Mouse (Mus musculus): ENCODE measurements around the gene Mrps26.
A peak's percentile ranks its signal among the peaks of the same experiment; 100 is the strongest.
"Not testable (repeated sequence)": the region's sequence is repeated elsewhere in the genome, so short reads cannot be mapped to it uniquely, and the experiment has no call there.

Mrps26 gene

DNA sequence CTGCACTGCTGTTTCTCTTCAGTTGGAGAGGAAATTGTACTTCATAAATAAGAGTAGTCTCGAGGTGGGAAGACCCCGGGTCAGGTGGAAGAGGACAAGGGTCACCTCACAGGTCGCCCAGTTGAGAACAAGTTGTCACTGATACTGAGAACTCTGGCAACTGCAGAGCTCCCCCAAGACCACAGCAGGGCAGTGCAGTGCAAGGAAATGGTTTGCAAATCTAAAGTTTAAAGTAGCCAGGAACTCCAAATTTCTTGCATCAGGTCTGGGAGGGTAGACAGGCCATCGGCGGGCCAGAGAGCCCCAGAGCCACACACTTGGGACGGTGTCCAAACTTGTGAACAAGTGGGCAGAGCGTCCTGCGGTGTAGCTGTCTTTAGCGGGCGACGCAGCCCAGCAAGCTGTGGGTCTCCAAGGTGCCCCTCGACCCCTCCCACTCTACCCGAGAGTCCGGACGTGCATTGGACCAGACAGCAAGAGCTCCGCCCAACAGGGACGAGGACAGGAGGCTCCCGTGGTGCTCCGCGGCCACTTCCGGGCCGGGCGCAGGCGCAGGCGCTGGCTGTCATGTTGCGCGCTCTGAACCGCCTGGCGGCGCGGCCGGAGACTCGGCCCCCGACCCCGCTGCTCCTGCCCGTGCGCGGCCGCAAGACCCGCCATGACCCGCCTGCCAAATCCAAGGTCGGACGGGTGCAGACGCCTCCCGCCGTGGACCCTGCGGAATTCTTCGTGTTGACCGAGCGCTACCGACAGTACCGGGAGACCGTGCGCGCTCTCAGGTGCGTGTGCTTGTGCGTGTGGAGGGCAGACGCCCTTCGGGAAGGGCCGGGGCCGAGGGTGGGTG lies at the start of gene Mrps26:
Gene Mrps26, plus strand, starts transcription at position 531 of the 844 bp plus-strand sequence.
- DNase-seq = peak; percentile 95 to 97

DNA sequence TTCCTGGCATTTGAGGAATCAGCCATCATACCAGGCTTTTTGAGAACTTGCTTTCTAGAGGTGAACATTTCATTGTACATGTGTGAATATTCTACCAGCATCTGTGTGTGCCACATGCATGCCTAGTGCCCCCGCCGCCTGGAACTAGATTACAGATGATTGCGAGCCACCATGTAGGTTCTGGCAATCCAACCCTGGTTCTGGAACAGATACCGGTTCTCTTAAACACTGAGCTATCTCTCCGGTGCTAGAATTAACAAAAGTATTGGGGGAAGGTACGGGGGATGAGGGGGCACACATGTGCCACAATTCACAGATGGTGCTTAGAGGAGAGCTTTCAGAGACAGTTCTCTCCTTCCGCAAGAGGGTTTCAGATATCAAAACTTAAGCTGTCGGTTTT lies 49.6 kb upstream of the Mrps26 start:
- no peak for DNase-seq

DNA sequence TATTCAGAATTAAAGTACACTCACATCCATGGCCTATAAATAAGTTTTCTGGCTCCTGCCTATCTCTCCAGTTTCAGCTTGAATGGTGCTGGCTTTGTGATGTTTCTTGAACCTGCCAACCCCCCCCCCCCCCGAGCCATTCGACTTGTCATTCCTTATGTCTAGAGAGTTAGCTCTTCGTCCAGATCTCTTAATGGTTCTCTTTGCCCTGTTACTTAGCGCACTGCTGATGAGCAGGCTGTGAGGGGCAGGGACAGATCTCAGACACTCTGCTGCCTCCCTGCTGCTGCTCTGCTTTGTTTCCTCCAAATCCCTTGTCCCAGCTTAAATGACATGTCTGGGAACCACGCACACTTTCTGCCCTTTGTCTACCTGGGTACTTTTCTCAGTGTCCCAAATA lies 47.8 kb upstream of the Mrps26 start:
- DNase-seq = no peak

DNA sequence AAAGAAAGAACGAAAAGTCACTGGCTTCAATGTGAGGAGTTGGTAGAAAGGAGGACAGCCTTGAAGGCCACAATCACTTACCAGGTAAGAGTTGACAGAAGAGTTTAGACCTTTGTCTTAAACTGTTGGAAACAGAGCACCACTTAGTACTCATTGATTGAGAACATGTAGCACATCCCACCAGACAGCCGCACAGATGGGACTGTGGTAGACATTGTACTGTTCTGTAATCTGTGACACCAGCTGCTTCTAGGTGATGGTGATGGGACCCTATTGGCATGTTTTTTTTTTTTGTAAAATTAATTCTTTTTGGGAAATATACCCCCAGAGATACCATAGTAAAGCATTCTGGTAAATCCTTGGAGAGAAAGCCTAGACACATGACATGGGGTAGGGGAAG lies 41.6 kb upstream of the Mrps26 start:
- DNase-seq = no peak

DNA sequence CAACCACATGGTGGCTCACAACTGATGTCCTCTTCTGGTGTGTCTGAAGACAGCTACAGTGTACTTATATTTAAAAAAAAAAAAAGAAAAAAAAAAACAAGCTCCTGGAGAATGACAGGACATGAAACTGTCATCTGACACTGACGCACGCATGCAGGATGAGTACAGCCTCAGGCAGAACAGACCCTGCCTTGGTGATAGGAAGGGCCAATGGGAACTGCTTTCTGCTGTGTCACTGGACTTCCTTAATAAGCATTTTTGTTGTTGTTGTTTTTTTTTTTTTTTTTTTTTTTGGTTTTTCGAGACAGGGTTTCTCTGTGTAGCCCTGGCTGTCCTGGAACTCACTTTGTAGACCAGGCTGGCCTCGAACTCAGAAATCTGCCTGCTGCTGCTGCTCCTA lies 38.1 kb upstream of the Mrps26 start:
- not testable (repeated sequence) for DNase-seq

DNA sequence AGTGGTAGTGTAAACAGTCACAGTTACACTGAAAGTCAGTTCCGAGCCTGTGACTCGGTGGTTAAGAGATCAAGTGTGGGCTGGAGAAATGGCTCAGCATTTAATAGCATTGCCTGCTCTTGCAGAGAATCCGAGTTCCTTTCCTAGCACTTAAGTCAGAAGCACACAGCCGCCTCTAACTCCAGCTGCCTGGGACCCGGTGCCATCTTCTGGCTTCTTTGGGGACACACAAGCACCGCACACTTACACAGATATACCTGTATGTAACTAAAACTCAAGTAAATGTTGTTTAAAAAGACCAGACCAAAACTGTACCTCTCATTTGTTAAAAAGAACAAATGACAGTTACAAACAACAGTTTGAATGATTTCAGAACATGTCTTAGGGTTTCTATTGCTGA lies 35.1 kb upstream of the Mrps26 start:
- DNase-seq = no peak

DNA sequence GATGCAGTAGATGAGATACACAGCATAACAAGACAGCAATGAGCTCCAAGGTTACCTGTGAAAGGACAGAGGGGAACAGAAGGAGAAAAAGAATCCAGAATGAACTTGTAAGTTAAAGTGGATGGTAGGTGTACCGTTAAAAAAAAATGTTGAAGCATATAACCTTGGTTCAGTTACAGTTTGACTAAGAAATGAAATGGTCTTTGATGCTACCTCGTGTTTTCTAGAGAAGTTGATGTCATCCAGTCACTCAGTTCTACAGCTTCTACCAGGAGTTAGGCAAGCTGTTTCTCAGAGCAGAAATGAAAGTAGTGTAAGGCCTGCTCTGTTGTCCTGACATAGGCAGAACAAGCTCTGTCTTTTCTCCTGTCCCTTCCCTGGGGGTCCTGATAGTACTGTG lies 34.3 kb upstream of the Mrps26 start:
- no peak for DNase-seq

DNA sequence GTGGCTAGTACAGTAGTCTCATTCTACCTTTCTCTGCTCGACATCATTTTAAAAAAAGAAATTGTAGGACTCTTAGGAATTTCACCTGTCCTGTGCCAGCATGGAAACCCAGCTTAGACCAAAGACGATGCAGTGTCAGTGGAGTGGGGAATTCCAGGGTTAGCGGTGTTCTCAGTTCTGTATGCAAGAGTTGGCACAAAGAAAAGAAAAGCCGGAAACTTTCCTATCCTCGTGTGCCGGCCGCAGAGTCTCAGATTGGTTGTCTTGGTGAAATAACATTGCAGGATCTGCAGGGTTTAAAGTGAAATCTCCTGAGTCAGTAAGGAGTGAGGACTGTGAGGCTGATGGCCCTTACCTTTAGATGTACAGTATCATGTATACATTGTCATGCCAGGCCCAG lies 33.6 kb upstream of the Mrps26 start:
- no peak for DNase-seq

DNA sequence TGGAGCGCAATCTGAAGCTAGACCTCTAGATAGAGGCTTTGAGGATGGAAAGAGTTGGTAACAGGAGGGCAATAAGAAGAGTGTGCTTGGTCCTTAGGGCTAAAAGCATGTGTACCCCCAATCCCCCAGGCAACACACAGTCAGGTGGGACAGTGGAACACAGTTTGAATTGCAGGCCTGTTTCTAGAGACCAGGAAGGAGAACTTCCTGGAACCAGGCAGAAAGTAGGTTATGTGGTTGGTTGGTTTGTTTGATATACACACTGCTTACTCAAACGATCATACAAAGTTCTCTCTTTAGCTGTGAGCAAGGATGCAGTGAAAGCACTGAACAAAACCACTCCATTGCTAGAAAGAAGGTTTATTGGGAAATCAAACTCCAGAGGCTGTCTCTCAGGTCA lies 31.3 kb upstream of the Mrps26 start:
- no peak for DNase-seq

DNA sequence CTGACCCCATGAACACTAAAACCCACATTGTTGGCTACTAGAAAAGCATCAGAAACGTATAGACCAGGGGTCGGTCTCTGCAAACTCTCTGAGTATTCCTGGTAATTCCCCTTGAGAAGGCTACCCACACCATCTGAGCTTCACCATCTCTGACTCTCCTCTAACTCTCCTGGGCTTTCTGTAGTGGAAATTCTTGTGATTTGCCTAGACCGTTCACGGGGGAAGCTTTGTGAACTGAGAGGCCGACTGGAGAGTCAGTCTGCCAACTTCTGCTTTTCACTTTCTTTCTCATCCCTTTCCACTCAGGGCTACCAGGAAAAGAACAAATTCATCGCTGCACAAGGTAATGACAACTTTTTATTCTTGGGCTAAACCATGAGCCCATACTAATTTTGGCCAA lies 28.5 kb upstream of the Mrps26 start:
- DNase-seq = no peak

DNA sequence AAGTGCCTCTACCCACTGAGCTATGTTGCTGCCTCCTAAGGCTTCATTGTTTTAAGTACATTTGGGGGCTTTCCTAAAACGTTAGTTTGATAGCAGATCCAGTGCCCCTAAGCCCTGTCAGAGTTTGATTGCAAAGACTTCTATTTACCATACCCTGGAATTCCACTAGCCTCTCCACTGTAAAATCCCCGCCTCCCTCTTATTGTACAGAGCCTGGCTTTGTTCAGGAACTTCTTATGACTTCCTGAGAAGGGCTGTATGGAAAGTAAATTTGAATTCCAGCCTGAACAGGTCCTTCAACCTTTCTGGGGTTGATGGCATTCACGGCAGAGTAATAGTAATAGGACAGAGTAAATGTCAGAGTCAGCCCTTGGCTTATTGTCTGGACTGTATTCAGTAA lies 26.7 kb upstream of the Mrps26 start:
- no peak for DNase-seq

DNA sequence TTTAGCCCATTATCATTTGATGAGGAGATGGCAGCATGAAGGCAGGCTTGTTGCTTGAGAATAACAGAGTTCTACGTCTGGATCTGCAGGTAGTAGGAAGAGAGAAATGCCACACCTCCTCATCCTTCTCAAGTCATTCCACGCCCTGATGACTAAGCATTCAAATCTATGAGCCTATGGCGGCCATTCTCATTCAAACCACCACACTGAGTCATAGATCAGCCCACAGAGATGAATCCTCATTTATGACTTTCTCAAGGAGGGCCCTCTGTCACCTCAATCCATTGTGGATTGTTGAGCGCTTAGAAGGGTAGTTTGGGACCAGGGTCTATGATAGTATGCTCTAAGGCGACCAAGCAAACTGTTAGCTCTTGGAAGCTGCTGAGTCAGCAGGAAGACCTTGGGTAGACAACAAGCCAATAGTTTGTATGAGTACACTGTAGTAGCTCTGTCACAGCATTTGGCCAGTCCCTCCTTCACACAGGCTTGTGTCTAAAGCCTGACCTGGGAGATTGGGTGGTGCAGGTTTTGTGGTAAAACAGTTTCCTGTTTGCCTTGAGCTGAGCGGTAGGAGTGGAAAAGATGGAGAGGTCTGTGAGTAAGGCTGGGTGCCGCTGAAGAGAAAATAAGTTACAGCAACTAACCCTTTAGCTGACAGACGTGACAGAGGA lies 24.5 kb upstream of the Mrps26 start:
- no peak for DNase-seq

DNA sequence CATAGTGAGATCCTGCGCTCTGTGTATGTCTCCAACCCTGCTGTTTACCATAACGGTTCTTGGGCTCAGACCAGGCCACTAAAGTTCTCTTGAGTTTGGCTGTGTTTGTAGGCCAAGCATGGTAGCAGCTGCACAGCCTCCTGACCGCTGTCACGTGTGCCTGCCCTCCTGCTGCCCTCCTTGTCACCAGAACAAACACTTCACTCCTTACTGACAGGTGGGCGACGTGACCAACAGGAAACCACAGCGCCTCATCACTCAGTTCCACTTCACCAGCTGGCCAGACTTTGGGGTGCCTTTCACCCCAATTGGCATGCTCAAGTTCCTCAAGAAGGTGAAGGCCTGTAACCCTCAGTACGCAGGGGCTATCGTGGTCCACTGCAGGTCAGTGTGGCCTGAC lies 23.3 kb upstream of the Mrps26 start:
- no peak for DNase-seq

DNA sequence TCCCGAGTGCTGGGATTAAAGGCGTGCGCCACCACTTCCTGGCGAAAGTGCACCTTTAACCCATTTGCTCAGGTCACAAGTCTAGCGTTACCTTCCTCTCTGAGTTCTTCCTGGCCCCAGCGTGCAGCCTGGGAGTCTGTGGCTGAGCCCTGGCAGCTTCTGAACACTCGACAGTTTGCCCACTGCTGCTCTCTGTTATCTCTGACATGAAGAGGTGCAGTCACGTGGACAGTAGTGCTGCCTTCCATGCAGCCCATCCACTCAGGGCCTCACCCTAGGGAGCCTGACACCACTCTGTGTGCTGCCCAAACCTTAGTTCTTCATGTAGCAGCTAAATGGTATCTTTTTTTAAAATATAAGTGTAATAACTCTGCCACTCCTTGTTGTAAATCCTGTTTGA lies 16.6 kb upstream of the Mrps26 start:
- DNase-seq = no peak

DNA sequence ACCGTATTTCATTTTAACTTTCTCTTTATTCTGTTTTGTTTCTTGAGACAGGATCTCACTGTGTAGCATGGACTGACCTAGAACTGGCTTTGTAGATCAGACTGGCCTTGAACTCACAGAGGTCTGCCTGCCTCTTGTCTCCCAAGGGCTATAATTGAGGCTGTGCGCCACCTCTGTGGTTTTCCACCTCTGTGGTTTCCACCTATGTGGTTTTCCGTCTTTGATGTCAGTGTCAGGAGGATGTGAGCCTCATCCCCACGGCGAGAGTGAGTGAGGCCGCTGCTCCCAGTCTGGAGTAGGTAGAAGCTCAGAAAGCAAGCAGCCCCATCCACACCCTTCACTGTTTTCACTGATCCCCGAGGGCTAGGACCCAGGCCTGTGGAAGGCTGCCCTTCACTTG lies 8.7 kb upstream of the Mrps26 start:
- no peak for DNase-seq

DNA sequence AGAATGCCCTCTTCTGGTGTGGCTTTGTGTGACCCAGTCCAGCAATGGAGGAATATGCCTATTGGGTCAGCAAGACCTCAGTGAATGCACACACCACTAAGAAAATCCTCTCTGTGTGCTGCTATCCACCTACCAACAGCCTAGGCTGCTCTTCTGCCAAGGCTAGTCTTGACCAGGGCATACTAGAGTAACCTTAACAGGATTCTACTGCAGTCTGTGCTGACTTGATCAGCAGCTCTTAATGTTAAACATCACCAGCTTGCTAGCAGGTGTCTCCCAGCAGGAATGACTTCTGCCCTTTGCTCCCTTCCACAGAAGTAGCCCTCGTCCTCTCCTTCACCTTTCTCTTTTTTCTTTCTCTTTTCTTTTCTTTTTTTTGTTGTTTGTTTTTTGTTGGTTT lies 7.2 kb upstream of the Mrps26 start:
- DNase-seq = peak; percentile 25 to 46

DNA sequence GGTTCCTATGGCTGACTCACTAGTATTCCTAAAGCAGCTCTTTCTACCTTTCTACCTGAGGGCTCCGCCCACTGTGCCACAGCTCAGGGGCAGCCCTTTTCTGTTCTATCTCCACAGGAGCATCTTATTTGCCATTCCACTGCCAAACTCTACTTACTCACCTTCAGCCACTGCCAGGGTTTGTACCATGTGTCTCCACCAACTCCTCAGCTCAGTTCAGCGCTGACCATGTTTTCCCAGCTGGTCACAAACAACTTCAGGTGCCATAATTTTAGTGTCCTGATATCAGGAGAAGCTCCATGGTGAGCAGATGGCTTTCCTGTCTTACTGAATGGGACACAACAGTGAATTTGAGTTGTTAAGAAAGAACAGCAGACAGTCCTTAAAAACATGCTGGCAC lies 6.1 kb upstream of the Mrps26 start:
- DNase-seq = no peak

DNA sequence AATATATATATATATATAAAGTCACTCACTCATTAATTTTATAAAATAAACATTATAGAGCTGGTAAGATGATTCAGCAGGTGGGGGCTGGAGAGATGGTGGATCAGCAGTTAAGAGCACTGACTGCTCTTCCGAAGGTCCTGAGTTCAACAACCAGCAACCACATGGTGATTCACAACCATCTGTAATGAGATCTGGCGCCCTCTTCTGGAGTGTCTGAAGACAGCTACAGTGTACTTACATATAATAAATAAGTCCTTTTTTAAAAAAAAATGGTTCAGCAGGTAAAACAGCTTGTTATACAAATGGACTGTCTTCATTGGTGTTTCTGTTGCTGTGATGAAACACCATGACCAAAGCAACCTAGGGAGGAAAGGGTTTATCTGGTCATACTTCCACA lies 5.5 kb upstream of the Mrps26 start:
- DNase-seq = no peak

DNA sequence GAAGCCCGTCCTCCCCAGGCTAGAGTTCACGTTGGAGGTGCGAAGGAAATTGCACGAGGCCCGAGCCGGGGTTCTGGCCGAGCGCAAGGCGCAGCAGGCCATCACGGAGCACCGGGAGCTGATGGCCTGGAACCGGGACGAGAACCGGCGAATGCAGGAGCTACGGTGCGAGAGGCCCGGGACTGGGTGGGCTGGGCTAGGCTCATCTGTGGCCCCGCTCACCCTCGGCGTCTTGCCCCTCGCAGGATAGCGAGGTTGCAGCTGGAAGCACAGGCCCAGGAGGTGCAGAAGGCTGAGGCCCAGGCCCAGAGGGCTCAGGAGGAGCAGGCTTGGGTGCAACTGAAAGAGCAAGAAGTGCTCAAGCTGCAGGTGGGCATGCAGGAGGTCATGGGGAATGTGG lies 521 bp downstream of the Mrps26 start:
- DNase-seq = peak in 1 of 2 experiments; percentile 23

DNA sequence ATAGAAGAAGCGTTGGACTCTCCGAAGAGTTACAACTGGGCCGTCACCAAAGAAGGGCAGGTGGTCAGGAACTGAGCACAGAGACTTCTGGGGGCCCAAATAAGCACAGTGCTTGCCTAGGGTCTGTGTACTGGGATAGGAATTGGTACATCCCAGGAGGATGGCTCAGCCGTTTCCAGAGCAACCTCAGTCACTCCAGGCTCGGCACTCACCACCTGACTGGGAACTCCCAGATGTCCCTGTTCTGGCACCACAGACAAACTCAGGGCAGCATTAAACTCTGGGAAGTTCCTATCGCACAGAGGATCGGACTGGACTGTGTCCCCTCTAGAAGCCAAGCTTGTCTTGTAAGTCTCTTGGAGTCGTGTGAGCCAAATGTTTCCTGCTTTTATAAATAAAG lies 1.4 kb downstream of the Mrps26 start:
- DNase-seq = no peak

DNA sequence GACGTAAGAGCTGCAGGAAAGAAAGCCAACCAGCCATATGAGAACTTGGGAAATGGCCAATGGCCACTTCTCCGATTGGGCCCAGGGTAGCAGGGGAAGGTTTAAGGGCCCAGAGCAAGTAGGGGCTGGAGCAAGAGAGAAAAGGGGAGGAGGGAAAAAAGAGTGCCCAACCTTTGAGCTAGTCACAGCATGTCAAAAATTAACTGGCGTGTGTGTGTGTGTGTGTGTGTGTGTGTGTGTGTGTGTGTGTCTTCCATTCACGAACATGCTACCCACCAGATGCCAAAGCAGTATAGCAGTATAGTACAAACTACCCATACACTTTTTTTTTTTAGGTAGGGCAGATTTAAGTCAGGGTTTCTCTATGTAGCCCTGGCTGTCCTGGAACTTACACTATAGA lies 5.4 kb downstream of the Mrps26 start:
- DNase-seq = peak; percentile 49 to 61

DNA sequence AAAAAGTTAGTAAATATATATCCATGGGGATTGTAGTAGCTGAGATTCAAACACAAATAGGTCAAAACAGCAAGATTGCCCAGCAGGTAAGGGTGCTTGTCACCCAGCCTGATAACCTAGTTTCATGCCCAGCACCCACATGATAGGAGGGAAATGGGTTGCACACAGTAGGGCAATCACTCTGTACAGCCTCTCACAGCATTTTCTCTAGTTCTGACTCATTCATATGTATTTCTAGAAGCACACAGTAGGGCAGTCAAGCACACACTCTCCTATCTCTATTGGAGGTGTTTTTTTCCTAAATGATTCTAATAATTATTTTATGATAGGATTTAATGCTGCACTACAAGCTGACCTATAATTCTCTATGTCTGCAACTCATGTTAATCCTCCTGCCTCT lies 6.4 kb downstream of the Mrps26 start:
- DNase-seq = no peak

DNA sequence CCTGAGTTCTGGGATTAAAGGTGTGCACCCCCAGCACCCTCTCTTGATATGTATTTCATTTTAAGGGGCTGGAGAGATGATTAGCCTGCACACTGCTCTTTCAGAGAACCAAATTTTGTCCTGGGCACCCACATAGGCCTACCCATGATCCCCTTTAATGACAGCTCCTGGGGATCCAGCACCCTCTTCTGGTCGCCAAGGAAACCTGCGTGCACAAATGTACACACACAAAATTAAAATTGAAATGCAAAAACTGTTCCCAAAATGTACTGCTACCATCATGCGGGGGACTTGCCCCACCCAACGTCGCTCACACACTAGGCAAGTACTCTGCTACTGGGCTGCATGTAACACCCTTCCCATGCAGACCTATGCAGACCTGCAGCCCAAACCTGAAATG lies 11.4 kb downstream of the Mrps26 start:
- no peak for DNase-seq

DNA sequence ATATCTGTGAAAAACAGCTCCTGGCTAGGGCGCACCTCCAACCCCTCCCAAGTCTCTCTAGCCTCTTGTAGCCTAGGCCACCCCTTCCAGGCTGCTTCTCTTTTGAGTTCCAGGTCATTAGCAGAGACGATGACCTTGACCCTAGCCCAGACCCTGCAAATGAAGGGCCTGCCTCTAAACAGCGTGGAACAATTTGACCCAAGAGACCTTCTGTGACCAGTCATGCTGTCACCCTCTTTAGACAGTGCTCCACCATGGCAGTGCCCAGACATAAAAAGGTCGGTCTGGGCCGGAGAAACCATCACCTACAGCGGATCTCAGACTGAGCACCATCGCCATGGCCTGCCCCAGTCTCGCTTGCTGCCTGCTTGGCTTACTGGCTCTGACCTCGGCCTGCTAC lies 12.3 kb downstream of the Mrps26 start, which contains the start of gene Oxt:
Gene Oxt, plus strand, starts transcription at position 301 of the 400 bp plus-strand sequence.
- DNase-seq = no peak

DNA sequence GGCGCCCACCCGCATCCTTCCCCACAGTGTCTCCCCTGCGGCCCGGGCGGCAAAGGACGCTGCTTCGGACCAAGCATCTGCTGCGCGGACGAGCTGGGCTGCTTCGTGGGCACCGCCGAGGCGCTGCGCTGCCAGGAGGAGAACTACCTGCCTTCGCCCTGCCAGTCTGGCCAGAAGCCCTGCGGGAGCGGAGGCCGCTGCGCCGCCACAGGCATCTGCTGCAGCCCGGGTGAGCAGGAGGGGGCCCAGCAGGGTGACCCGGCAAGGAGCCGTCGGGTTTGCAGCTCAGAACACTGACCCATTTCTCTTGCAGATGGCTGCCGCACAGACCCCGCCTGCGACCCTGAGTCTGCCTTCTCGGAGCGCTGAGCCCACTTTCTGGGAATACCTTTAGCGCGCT lies 13.0 kb downstream of the Mrps26 start:
- DNase-seq = peak; percentile 21 to 62

All from kidney, postnatal 36 days (tissue).